Mouse (Mus musculus): ENCODE measurements around the gene Mccc1. TPM values are rescaled to one million over a fixed set of nuclear protein-coding genes. Genes with fewer than 3 reads are reported as not detected.

The Mccc1 gene
- polyA plus RNA-seq, 2 experiments = 23.6 to 29.3 TPM

DNA sequence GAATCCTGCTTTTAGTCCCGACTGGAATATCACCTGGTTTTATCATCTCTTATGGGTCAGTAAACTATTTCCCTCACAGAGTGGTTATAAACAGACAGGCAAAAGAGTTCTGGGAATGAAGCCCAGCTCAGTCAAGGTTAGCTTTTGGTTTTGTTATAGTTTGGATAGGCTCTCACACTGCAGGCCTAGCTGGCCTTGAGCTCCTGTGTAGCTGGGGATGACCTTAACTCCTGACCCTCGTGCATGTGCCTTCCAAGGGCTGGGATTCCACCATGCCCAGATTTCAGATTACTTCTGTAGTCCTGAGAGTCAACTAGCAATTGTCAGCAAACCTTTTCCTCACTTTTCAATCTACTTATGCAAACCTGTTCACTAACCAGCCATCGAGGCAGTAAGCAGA, 82.2 kb downstream of the Mccc1 start:
- no peaks in the 10 kb centered on the region for H3K9me3 ChIP-seq (ENCODE audit: control insufficient read depth, low read length)
- WGBS = 83% methylated on average over 3 of the region's 3 CpGs
- no peak for ATAC-seq (ENCODE audit: low FRiP score, low read depth)
- no peaks in the 10 kb centered on the region for H3K4me1 ChIP-seq (ENCODE audit: control insufficient read depth, insufficient read depth, low read length)
- peaks cover 36% of the 10 kb centered on the region for H3K36me3 ChIP-seq (ENCODE audit: control insufficient read depth, insufficient read depth, low read length)
- no peak overlapping the region for H3K4me2 ChIP-seq (replicated peaks; ENCODE audit: low read depth, low read length, severe bottlenecking)
- no peaks in the 10 kb centered on the region for H3K27me3 ChIP-seq (ENCODE audit: control insufficient read depth, insufficient read depth, low read length)
- H3K4me3 ChIP-seq (replicated peaks; ENCODE audit: low read length) = no peak overlapping the region
- DNase-seq (ENCODE audit: low spot score) = no peak
- no peak overlapping the region for H3K9ac ChIP-seq (ENCODE audit: low read depth, low read length, severe bottlenecking)
- no peak overlapping the region for H3K27ac ChIP-seq (replicated peaks; ENCODE audit: low read depth, low read length)
- no peak for TF ChIP-seq POLR2A (IDR thresholded peaks at IDR 0.05; ENCODE audit: borderline replicate concordance, extremely low read depth, insufficient read depth, insufficient read length)

Other genes with a start within 250 kb of the Mccc1 start
- gene Atp11b, start 246.6 kb downstream of the Mccc1 start, polyA plus RNA-seq (2012; rRNA removed) = 49.0 and 49.2 TPM in 2 replicates
- gene Atp11b, start 246.6 kb downstream of the Mccc1 start, polyA plus RNA-seq (2014; fragmentation: Nextera tagmentation; extraction: Ambion mirVana) = 37.3 and 44.5 TPM in 2 replicates
- 24.4 and 35.7 TPM in 2 replicates for gene Dcun1d1, start 63.2 kb downstream of the Mccc1 start, polyA plus RNA-seq (2012; rRNA removed)
- 86.8 and 88.7 TPM in 2 replicates for gene Dcun1d1, start 63.2 kb downstream of the Mccc1 start, polyA plus RNA-seq (2014; fragmentation: Nextera tagmentation; extraction: Ambion mirVana)
- not detected in 2 replicates for gene Ccdc144b, start 52.9 kb upstream of the Mccc1 start, polyA plus RNA-seq (2012; rRNA removed)
- not detected in 2 replicates for gene Ccdc144b, start 52.9 kb upstream of the Mccc1 start, polyA plus RNA-seq (2014; fragmentation: Nextera tagmentation; extraction: Ambion mirVana)
- 37.2 and 46.8 TPM in 2 replicates for gene Acad9, start 65.3 kb upstream of the Mccc1 start, polyA plus RNA-seq (2012; rRNA removed)
- 101 and 117 TPM in 2 replicates for gene Acad9, start 65.3 kb upstream of the Mccc1 start, polyA plus RNA-seq (2014; fragmentation: Nextera tagmentation; extraction: Ambion mirVana)
- gene D3Ertd254e, start 150.3 kb upstream of the Mccc1 start, polyA plus RNA-seq (2012; rRNA removed) = 3.9 and 4.4 TPM in 2 replicates
- gene D3Ertd254e, start 150.3 kb upstream of the Mccc1 start, polyA plus RNA-seq (2014; fragmentation: Nextera tagmentation; extraction: Ambion mirVana) = 10.0 and 11.4 TPM in 2 replicates
- 0.17 and 0.29 TPM in 2 replicates for gene Qrfpr, start 221.6 kb upstream of the Mccc1 start, polyA plus RNA-seq (2012; rRNA removed)
- 0.11 and 0.32 TPM in 2 replicates for gene Qrfpr, start 221.6 kb upstream of the Mccc1 start, polyA plus RNA-seq (2014; fragmentation: Nextera tagmentation; extraction: Ambion mirVana)